Mouse (Mus musculus): ENCODE measurements around the gene Nfya.

Nfya gene
- long read RNA-seq, experiment 1, partial matches to known transcripts: 1 of 2 reads
- long read RNA-seq, experiment 1, other reads (novel, unspliced or antisense): 1 of 2 reads
- long read RNA-seq, experiment 2, partial matches to known transcripts: 1 of 2 reads
- long read RNA-seq, experiment 2, other reads (novel, unspliced or antisense): 0 of 2 reads

- intact Hi-C loops (cut with DNase I): no loop called here
Observed at GRCm38 (mm10) chr17:48409380-48410298, at the start of gene Nfya, which contains the start of gene Oard1. Nfya (minus strand) TSS chr17:48409906. Oard1 (plus strand) TSS chr17:48410014.

- intact Hi-C loops (cut with DNase I): no loop called here
Observed at GRCm38 (mm10) chr17:48457971-48458653, 48.4 kb upstream of the Nfya start.

- intact Hi-C loops (cut with DNase I): no loop called here
Observed at GRCm38 (mm10) chr17:48455955-48456354, 46.2 kb upstream of the Nfya start.

GRCm38 (mm10) chr17:48454688-48455087 is 45.0 kb upstream of the Nfya start, which contains the start of gene Unc5cl:
Unc5cl (plus strand) TSS chr17:48454901.
- intact Hi-C loops (cut with DNase I): no loop called here

- intact Hi-C loops (cut with DNase I): no loop called here
Observed at GRCm38 (mm10) chr17:48454190-48454589, 44.5 kb upstream of the Nfya start.

- intact Hi-C loops (cut with DNase I): no loop called here
Observed at GRCm38 (mm10) chr17:48453489-48453888, 43.8 kb upstream of the Nfya start.

- intact Hi-C loops (cut with DNase I): no loop called here
Observed at GRCm38 (mm10) chr17:48451753-48452444, 42.2 kb upstream of the Nfya start.

GRCm38 (mm10) chr17:48451353-48451675 is 41.6 kb upstream of the Nfya start, which contains the start of gene Tspo2:
Tspo2 (minus strand) TSS chr17:48451522.
- intact Hi-C loops (cut with DNase I): no loop called here

GRCm38 (mm10) chr17:48450666-48451352 is 41.1 kb upstream of the Nfya start:
- intact Hi-C loops (cut with DNase I): no loop called here

- intact Hi-C loops (cut with DNase I): no loop called here
Observed at GRCm38 (mm10) chr17:48447675-48448074, 38.0 kb upstream of the Nfya start.

- intact Hi-C loops (cut with DNase I): no loop called here
Observed at GRCm38 (mm10) chr17:48443542-48444145, 33.9 kb upstream of the Nfya start.

- intact Hi-C loops (cut with DNase I): no loop called here
Observed at GRCm38 (mm10) chr17:48442745-48443457, 33.2 kb upstream of the Nfya start.

- intact Hi-C loops (cut with DNase I): no loop called here
Observed at GRCm38 (mm10) chr17:48437421-48437911, 27.8 kb upstream of the Nfya start.

GRCm38 (mm10) chr17:48436487-48436886 is 26.8 kb upstream of the Nfya start:
- intact Hi-C loops (cut with DNase I): no loop called here

GRCm38 (mm10) chr17:48434479-48434878 is 24.8 kb upstream of the Nfya start:
- intact Hi-C loops (cut with DNase I): no loop called here

GRCm38 (mm10) chr17:48433689-48434330 is 24.1 kb upstream of the Nfya start:
- intact Hi-C loops (cut with DNase I): no loop called here

- intact Hi-C loops (cut with DNase I): no loop called here
Observed at GRCm38 (mm10) chr17:48433006-48433655, 23.4 kb upstream of the Nfya start.

Data from adrenal gland (tissue).